Mouse (Mus musculus) liver, embryonic 14.5 days (tissue): ENCODE data around the gene 1700123O20Rik.

Experiments used
- CTCF ChIP-seq: IDR thresholded peaks from 2 replicates; pipeline ENCODE4 v1.5.1; 2016; ENCODE audit warnings: antibody characterized with exemption, low read depth, control low read depth
- EP300 ChIP-seq: IDR thresholded peaks from 2 replicates; pipeline ENCODE4 v1.6.1; 2016; ENCODE audit warnings: antibody characterized with exemption, low read depth

DNA sequence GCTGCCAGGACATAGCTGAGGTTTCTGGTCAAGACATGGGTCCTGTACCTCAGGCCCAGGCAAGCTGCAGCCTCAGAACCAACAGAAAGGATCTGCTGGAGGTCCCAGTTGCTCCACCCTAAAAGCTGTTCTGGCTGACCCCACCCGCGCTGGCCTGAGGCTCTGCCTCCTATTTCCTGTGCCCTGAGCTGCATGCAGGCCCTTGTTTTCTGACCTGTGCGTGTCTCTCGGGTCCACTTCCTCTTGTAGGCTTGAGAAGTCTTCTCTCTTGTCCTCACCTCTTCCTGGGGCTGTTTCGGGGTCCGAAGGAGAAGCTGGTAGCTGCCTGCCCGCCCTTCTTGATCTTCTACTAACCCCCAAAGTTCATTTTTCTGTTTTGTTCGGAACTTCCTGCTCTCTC, 26.8 kb downstream of the 1700123O20Rik start:
- TF ChIP-seq EP300 (no peak), CTCF (no peak)
